Mouse (Mus musculus) lung, postnatal 4 days (tissue): ENCODE data around the gene Ube4b.

Source experiments
- DNase-seq, 2 experiments: peaks; one replicate each; pipeline ENCODE4 v3.0.0; 2021

Ube4b gene

GRCm38 (mm10) chr4:149393311-149393995, 33.1 kb downstream of the Ube4b start:
- no peak for DNase-seq

GRCm38 (mm10) chr4:149392359-149392758, 34.2 kb downstream of the Ube4b start:
- DNase-seq = no peak

- peak; percentile 12 to 70 for DNase-seq
These were observed 45.5 kb downstream of the Ube4b start for GRCm38 (mm10) chr4:149381001-149381400.

GRCm38 (mm10) chr4:149379881-149380280, 46.7 kb downstream of the Ube4b start:
- DNase-seq = no peak

GRCm38 (mm10) chr4:149378819-149379218, 47.7 kb downstream of the Ube4b start:
- no peak for DNase-seq

GRCm38 (mm10) chr4:149376034-149376433, 50.5 kb downstream of the Ube4b start:
- DNase-seq = no peak

- DNase-seq = no peak
These were observed 51.9 kb downstream of the Ube4b start for GRCm38 (mm10) chr4:149374662-149375061.

GRCm38 (mm10) chr4:149373927-149374326, 52.6 kb downstream of the Ube4b start:
- DNase-seq = no peak

- DNase-seq = peak; percentile 51 to 56
These were observed 53.1 kb downstream of the Ube4b start for GRCm38 (mm10) chr4:149373431-149373830.

GRCm38 (mm10) chr4:149365702-149366370, 60.7 kb downstream of the Ube4b start:
- DNase-seq = no peak

GRCm38 (mm10) chr4:149364896-149365295, 61.7 kb downstream of the Ube4b start:
- DNase-seq = no peak

GRCm38 (mm10) chr4:149361051-149361450, 65.5 kb downstream of the Ube4b start:
- DNase-seq = no peak

- DNase-seq = no peak
These were observed 65.9 kb downstream of the Ube4b start for GRCm38 (mm10) chr4:149360647-149361046.

- no peak for DNase-seq
These were observed 68.6 kb downstream of the Ube4b start for GRCm38 (mm10) chr4:149357982-149358381.

- no peak for DNase-seq
These were observed 71.9 kb downstream of the Ube4b start for GRCm38 (mm10) chr4:149354671-149355070.

- DNase-seq = no peak
These were observed 74.9 kb downstream of the Ube4b start for GRCm38 (mm10) chr4:149351596-149352150.

GRCm38 (mm10) chr4:149348963-149349362, 77.6 kb downstream of the Ube4b start:
- DNase-seq = no peak

GRCm38 (mm10) chr4:149345873-149346272, 80.7 kb downstream of the Ube4b start:
- DNase-seq = no peak

- DNase-seq = no peak
These were observed 82.2 kb downstream of the Ube4b start for GRCm38 (mm10) chr4:149344311-149344710.

GRCm38 (mm10) chr4:149340680-149341079, 85.9 kb downstream of the Ube4b start:
- DNase-seq = peak in 1 of 2 experiments; percentile 13

GRCm38 (mm10) chr4:149339426-149340214, 86.9 kb downstream of the Ube4b start:
- no peak for DNase-seq

- no peak for DNase-seq
These were observed 88.4 kb downstream of the Ube4b start for GRCm38 (mm10) chr4:149338137-149338536.

GRCm38 (mm10) chr4:149337353-149337752, 89.2 kb downstream of the Ube4b start:
- no peak for DNase-seq
